Comparison of ENCODE assay signal across 13 mouse cellular contexts in genomic region chr19:6857003-6857360, GRCm38 (mm10). TPM values are rescaled to one million over a fixed set of nuclear protein-coding genes. Genes with fewer than 3 reads are reported as not detected.
DNase-seq lines count a peak whose midpoint lies in the region; ATAC-seq and TF ChIP-seq lines count a peak whose summit lies in the region.
"Had no signal": no experiment of that assay in that cellular context is flagged by ENCODE, and none has a peak within 500 bp of the region (broad histone marks: within the 10 kb centered on the region; RNA-seq: fewer than 3 reads in every experiment).

No protein-coding gene starts in this region.

- no peak for TF ChIP-seq CTCF in heart, postnatal 0 days (IDR thresholded peaks at IDR 0.05; ENCODE audit: low read depth)
- TF ChIP-seq CTCF in bone marrow, adult 2 months (IDR thresholded peaks at IDR 0.05; ENCODE audit: control insufficient read depth, insufficient read depth, low read length) = no peak
- no peak for TF ChIP-seq CTCF in liver, postnatal 0 days (IDR thresholded peaks at IDR 0.05; ENCODE audit: low read depth)

- no peaks in the 10 kb centered on the region for H3K36me3 ChIP-seq in heart, postnatal 0 days (replicated peaks; ENCODE audit: control insufficient read depth, insufficient read depth, low read length)
- no peaks in the 10 kb centered on the region for H3K36me3 ChIP-seq in neural tube, embryonic 13.5 days
- no peaks in the 10 kb centered on the region for H3K36me3 ChIP-seq in neural tube, embryonic 15.5 days
- no peaks in the 10 kb centered on the region for H3K36me3 ChIP-seq in liver, postnatal 0 days (replicated peaks; ENCODE audit: insufficient read depth, low read length)
- H3K36me3 ChIP-seq: forebrain, embryonic 12.5 days; hindbrain, embryonic 15.5 days; limb, embryonic 15.5 days had no signal

- TF ChIP-seq EP300 in heart, postnatal 0 days (IDR thresholded peaks at IDR 0.05; ENCODE audit: low read depth) = no peak
- TF ChIP-seq EP300 in liver, postnatal 0 days (IDR thresholded peaks at IDR 0.05; ENCODE audit: low read depth) = no peak

- no peak for ATAC-seq in heart, postnatal 0 days (ENCODE audit: insufficient read depth, low read depth)
- no peak for ATAC-seq in neural tube, embryonic 13.5 days (ENCODE audit: low read depth)
- ATAC-seq in neural tube, embryonic 15.5 days (ENCODE audit: low FRiP score) = no peak
- no peak for ATAC-seq in liver, postnatal 0 days

- H3K27ac ChIP-seq in heart, postnatal 0 days (ENCODE audit: low read depth) = no peak overlapping the region
- H3K27ac ChIP-seq in neural tube, embryonic 13.5 days (replicated peaks) = 0 out of 2 replicates have a peak overlapping the region, but pooled peaks have one; percentile 9
- no peak overlapping the region for H3K27ac ChIP-seq in neural tube, embryonic 15.5 days (replicated peaks)
- H3K27ac ChIP-seq in bone marrow, adult 2 months (ENCODE audit: control insufficient read depth, insufficient read depth, low read depth, low read length, poor library complexity) = peak overlapping the region; percentile 67
- H3K27ac ChIP-seq in liver, postnatal 0 days (ENCODE audit: low read depth) = peak overlapping the region; percentile 59
- H3K27ac ChIP-seq: forebrain, embryonic 12.5 days; hindbrain, embryonic 15.5 days; limb, embryonic 15.5 days had no signal

- peaks cover 10% of the 10 kb centered on the region for H3K27me3 ChIP-seq in heart, postnatal 0 days (ENCODE audit: control insufficient read depth, insufficient read depth, low read length)
- H3K27me3 ChIP-seq in neural tube, embryonic 13.5 days = 0 out of 2 replicates have a peak, but pooled peaks cover 7% of the 10 kb centered on the region
- peaks cover 17% of the 10 kb centered on the region for H3K27me3 ChIP-seq in neural tube, embryonic 15.5 days (replicated peaks)
- H3K27me3 ChIP-seq in liver, postnatal 0 days (ENCODE audit: insufficient read depth, low read length) = no peaks in the 10 kb centered on the region

- H3K4me2 ChIP-seq in heart, postnatal 0 days (ENCODE audit: low read depth, low read length) = peak overlapping the region; percentile 5; the same call in 1 of the 2 replicates
- H3K4me2 ChIP-seq in neural tube, embryonic 13.5 days = no peak overlapping the region
- no peak overlapping the region for H3K4me2 ChIP-seq in neural tube, embryonic 15.5 days
- H3K4me2 ChIP-seq in liver, postnatal 0 days (ENCODE audit: low read depth, low read length) = peak overlapping the region; percentile 57
- H3K4me2 ChIP-seq: forebrain, embryonic 12.5 days; hindbrain, embryonic 15.5 days; limb, embryonic 15.5 days had no signal

- no peak for TF ChIP-seq POLR2A in bone marrow, adult 2 months (IDR thresholded peaks at IDR 0.05; ENCODE audit: borderline replicate concordance, control insufficient read depth, low read depth, low read length)

- 0 out of 2 replicates have a peak, but pooled peaks cover 12% of the 10 kb centered on the region for H3K4me1 ChIP-seq in heart, postnatal 0 days (ENCODE audit: control insufficient read depth, insufficient read depth)
- peaks cover 20% of the 10 kb centered on the region for H3K4me1 ChIP-seq in neural tube, embryonic 13.5 days (replicated peaks)
- H3K4me1 ChIP-seq in neural tube, embryonic 15.5 days = peaks cover 12% of the 10 kb centered on the region
- peaks cover 3% of the 10 kb centered on the region for H3K4me1 ChIP-seq in bone marrow, adult 2 months (ENCODE audit: control insufficient read depth, insufficient read depth, low read length)
- peaks cover 22% of the 10 kb centered on the region for H3K4me1 ChIP-seq in liver, postnatal 0 days (ENCODE audit: insufficient read depth)

- no peak for DNase-seq in heart, postnatal 0 days (ENCODE audit: low spot score)
- no peak for DNase-seq in heart, postnatal 4 days
- DNase-seq in liver, postnatal 0 days = no peak
- DNase-seq in cerebellum, postnatal 10 days = no peak
- no peak for DNase-seq in kidney, adult 18-20 months
- DNase-seq: cerebellum, adult 9-10 months; gastrocnemius, postnatal 14 days had no signal

- WGBS in heart, postnatal 0 days = 53% methylated on average over 3 of the region's 3 CpGs
- 63% methylated on average over 3 of the region's 3 CpGs for whole genome bisulfite sequencing in neural tube, embryonic 13.5 days
- 50% methylated on average over 3 of the region's 3 CpGs for WGBS in neural tube, embryonic 15.5 days
- 57% methylated on average over 3 of the region's 3 CpGs for WGBS in bone marrow, adult 2 months
- 42% methylated on average over 3 of the region's 3 CpGs for WGBS in liver, postnatal 0 days (ENCODE audit: insufficient replicate concordance)

- no peaks in the 10 kb centered on the region for H3K9me3 ChIP-seq in heart, postnatal 0 days (replicated peaks; ENCODE audit: control insufficient read depth, low read length)
- no peaks in the 10 kb centered on the region for H3K9me3 ChIP-seq in neural tube, embryonic 13.5 days
- no peaks in the 10 kb centered on the region for H3K9me3 ChIP-seq in neural tube, embryonic 15.5 days (replicated peaks)
- H3K9me3 ChIP-seq in liver, postnatal 0 days (ENCODE audit: low read length) = no peaks in the 10 kb centered on the region
- H3K9me3 ChIP-seq: forebrain, embryonic 12.5 days; hindbrain, embryonic 15.5 days; limb, embryonic 15.5 days had no signal

- H3K4me3 ChIP-seq in heart, postnatal 0 days (ENCODE audit: low read depth, low read length) = no peak overlapping the region
- H3K4me3 ChIP-seq in neural tube, embryonic 13.5 days = no peak overlapping the region
- H3K4me3 ChIP-seq in neural tube, embryonic 15.5 days (replicated peaks) = no peak overlapping the region
- peak overlapping the region; percentile 66 for H3K4me3 ChIP-seq in bone marrow, adult 2 months (replicated peaks; ENCODE audit: control insufficient read depth, low read depth, low read length)
- peak overlapping the region; percentile 37 for H3K4me3 ChIP-seq in liver, postnatal 0 days (ENCODE audit: low read depth, low read length)
- H3K4me3 ChIP-seq: forebrain, embryonic 12.5 days; hindbrain, embryonic 15.5 days; limb, embryonic 15.5 days had no signal

- no peak overlapping the region for H3K9ac ChIP-seq in heart, postnatal 0 days (replicated peaks; ENCODE audit: low read depth, low read length)
- 0 out of 2 replicates have a peak overlapping the region, but pooled peaks have one; percentile 5 for H3K9ac ChIP-seq in neural tube, embryonic 13.5 days
- no peak overlapping the region for H3K9ac ChIP-seq in neural tube, embryonic 15.5 days (replicated peaks)
- no peak overlapping the region; the same call in 1 of the 2 replicates for H3K9ac ChIP-seq in liver, postnatal 0 days (replicated peaks)
- H3K9ac ChIP-seq: forebrain, embryonic 12.5 days; hindbrain, embryonic 15.5 days; limb, embryonic 15.5 days had no signal

RNA-seq across cellular contexts. Expression of gene Ccdc88b, which starts 1.0 kb away (rescaled TPM):
- 0.11 and 2.7 TPM in 2 replicates for total RNA-seq in heart, postnatal 0 days (2014; rRNA removed; ENCODE audit: low replicate concordance)
- 0.08 and 0.36 TPM in 2 replicates for polyA plus RNA-seq in heart, postnatal 0 days (2015; fragmentation: Nextera tagmentation; extraction: Ambion mirVana)
- under 1 TPM; 0.41 to 0.52 TPM for total RNA-seq in heart, postnatal 4 days (2021)
- polyA plus RNA-seq in neural tube, embryonic 13.5 days (2015; fragmentation: Nextera tagmentation; extraction: Ambion mirVana) = 0.54 and 1.3 TPM in 2 replicates
- polyA plus RNA-seq in neural tube, embryonic 15.5 days (2015; fragmentation: Nextera tagmentation; extraction: Ambion mirVana) = 0.92 and 1.8 TPM in 2 replicates
- 29.0 and 66.6 TPM in 2 replicates for polyA plus RNA-seq in bone marrow, adult 2 months (2011; ENCODE audit: insufficient read depth, insufficient read length, low replicate concordance, missing spikeins)
- polyA plus RNA-seq in liver, postnatal 0 days (2015; fragmentation: Nextera tagmentation; extraction: Ambion mirVana) = 2.6 and 2.8 TPM in 2 replicates

RNA-seq across cellular contexts. Expression of gene Rps6ka4, which starts 16.5 kb away (rescaled TPM):
- 16.6 and 30.3 TPM in 2 replicates for total RNA-seq in heart, postnatal 0 days (2014; rRNA removed; ENCODE audit: low replicate concordance)
- 12.4 and 13.4 TPM in 2 replicates for polyA plus RNA-seq in heart, postnatal 0 days (2015; fragmentation: Nextera tagmentation; extraction: Ambion mirVana)
- total RNA-seq in heart, postnatal 4 days (2021) = 10 to 100 TPM; 22.6 to 28.7 TPM
- polyA plus RNA-seq in neural tube, embryonic 13.5 days (2015; fragmentation: Nextera tagmentation; extraction: Ambion mirVana) = 8.4 and 9.8 TPM in 2 replicates
- polyA plus RNA-seq in neural tube, embryonic 15.5 days (2015; fragmentation: Nextera tagmentation; extraction: Ambion mirVana) = 15.7 and 16.2 TPM in 2 replicates
- polyA plus RNA-seq in bone marrow, adult 2 months (2011; ENCODE audit: insufficient read depth, insufficient read length, low replicate concordance, missing spikeins) = 4.7 and 5.5 TPM in 2 replicates
- polyA plus RNA-seq in liver, postnatal 0 days (2015; fragmentation: Nextera tagmentation; extraction: Ambion mirVana) = 4.2 and 5.2 TPM in 2 replicates

RNA-seq across cellular contexts. Expression of gene Trmt112, which starts 52.5 kb away (rescaled TPM):
- total RNA-seq in heart, postnatal 0 days (2014; rRNA removed; ENCODE audit: low replicate concordance) = 61.8 and 61.9 TPM in 2 replicates
- 57.6 and 61.4 TPM in 2 replicates for polyA plus RNA-seq in heart, postnatal 0 days (2015; fragmentation: Nextera tagmentation; extraction: Ambion mirVana)
- 10 to 100 TPM; 34.4 to 35.5 TPM for total RNA-seq in heart, postnatal 4 days (2021)
- polyA plus RNA-seq in neural tube, embryonic 13.5 days (2015; fragmentation: Nextera tagmentation; extraction: Ambion mirVana) = 117 and 159 TPM in 2 replicates
- 103 and 113 TPM in 2 replicates for polyA plus RNA-seq in neural tube, embryonic 15.5 days (2015; fragmentation: Nextera tagmentation; extraction: Ambion mirVana)
- 28.6 and 37.9 TPM in 2 replicates for polyA plus RNA-seq in bone marrow, adult 2 months (2011; ENCODE audit: insufficient read depth, insufficient read length, low replicate concordance, missing spikeins)
- polyA plus RNA-seq in liver, postnatal 0 days (2015; fragmentation: Nextera tagmentation; extraction: Ambion mirVana) = 67.1 and 68.6 TPM in 2 replicates

RNA-seq across cellular contexts. Expression of gene Prdx5, which starts 52.9 kb away (rescaled TPM):
- 215 and 344 TPM in 2 replicates for total RNA-seq in heart, postnatal 0 days (2014; rRNA removed; ENCODE audit: low replicate concordance)
- 623 and 629 TPM in 2 replicates for polyA plus RNA-seq in heart, postnatal 0 days (2015; fragmentation: Nextera tagmentation; extraction: Ambion mirVana)
- 100 to 1,000 TPM; 309 to 336 TPM for total RNA-seq in heart, postnatal 4 days (2021)
- polyA plus RNA-seq in neural tube, embryonic 13.5 days (2015; fragmentation: Nextera tagmentation; extraction: Ambion mirVana) = 294 and 302 TPM in 2 replicates
- polyA plus RNA-seq in neural tube, embryonic 15.5 days (2015; fragmentation: Nextera tagmentation; extraction: Ambion mirVana) = 392 and 417 TPM in 2 replicates
- 181 and 324 TPM in 2 replicates for polyA plus RNA-seq in bone marrow, adult 2 months (2011; ENCODE audit: insufficient read depth, insufficient read length, low replicate concordance, missing spikeins)
- 371 and 389 TPM in 2 replicates for polyA plus RNA-seq in liver, postnatal 0 days (2015; fragmentation: Nextera tagmentation; extraction: Ambion mirVana)

Comparison
In these comparisons a context has a peak if more than half of its experiments do, and no peak if none do; other contexts are left out.
1. H3K27ac ChIP-seq: peak in neural tube, embryonic 13.5 days (single experiment), bone marrow, adult 2 months (single experiment) and liver, postnatal 0 days (single experiment); none in heart, postnatal 0 days (single experiment) and neural tube, embryonic 15.5 days (single experiment).
2. H3K4me2 ChIP-seq: peak in heart, postnatal 0 days (single experiment) and liver, postnatal 0 days (single experiment); none in neural tube, embryonic 13.5 days (single experiment) and neural tube, embryonic 15.5 days (single experiment).
3. H3K4me3 ChIP-seq: peak in bone marrow, adult 2 months (single experiment) and liver, postnatal 0 days (single experiment); none in heart, postnatal 0 days (single experiment), neural tube, embryonic 13.5 days (single experiment) and neural tube, embryonic 15.5 days (single experiment).